Mouse (Mus musculus) heart, embryonic 15.5 days (tissue): Measurements from ENCODE around the gene Dync2li1. TPM values are rescaled to one million over a fixed set of nuclear protein-coding genes. Genes with fewer than 3 reads are reported as not detected.

Experiments
- ATAC-seq: fragments of 200-750 bp; cut with Nextera tagmentation; replicated peaks from 2 replicates; pipeline ENCODE4 v1.8.0; 2017; ENCODE audit warnings: low read depth, moderate TSS enrichment; ENCODE audit not compliant: insufficient number of reproducible peaks, insufficient read depth, low FRiP score
- H3K27ac ChIP-seq: fragments of 300-500 bp; sonication (generic); 2 replicates; pipeline ENCODE4 v1.5.1; 2015; ENCODE audit warnings: mild to moderate bottlenecking, inconsistent platforms
- H3K27me3 ChIP-seq: fragments of 300-500 bp; sonication (generic); 2 replicates; pipeline ENCODE4 v1.6.1; 2015; ENCODE audit warnings: inconsistent platforms
- H3K36me3 ChIP-seq: fragments of 300-500 bp; sonication (generic); 2 replicates; pipeline ENCODE4 v1.6.1; 2015; ENCODE audit warnings: mild to moderate bottlenecking, inconsistent platforms
- H3K4me1 ChIP-seq: fragments of 300-500 bp; sonication (generic); replicated peaks from 2 replicates; pipeline ENCODE4 v1.6.1; 2015; ENCODE audit warnings: inconsistent platforms
- H3K4me2 ChIP-seq: fragments of 300-500 bp; sonication (generic); 2 replicates; pipeline ENCODE4 v1.6.1; 2015; ENCODE audit warnings: inconsistent platforms, mild to moderate bottlenecking, moderate library complexity
- H3K4me3 ChIP-seq: fragments of 300-500 bp; sonication (generic); 2 replicates; pipeline ENCODE4 v1.5.1; 2015; ENCODE audit warnings: mild to moderate bottlenecking, inconsistent platforms
- H3K9ac ChIP-seq: fragments of 300-500 bp; sonication (generic); 2 replicates; pipeline ENCODE4 v1.6.1; 2015; ENCODE audit warnings: mild to moderate bottlenecking, inconsistent platforms
- H3K9me3 ChIP-seq: fragments of 300-500 bp; sonication (generic); replicated peaks from 2 replicates; pipeline ENCODE4 v1.6.1; 2016; ENCODE audit warnings: inconsistent platforms
- WGBS: fragments of 180-500 bp; shearing (Covaris S2); methylation state at CpG from one replicate; pipeline ENCODE4 v1.1.7; 2015; ENCODE audit warnings: mixed read lengths; 5-methylcytosine and 5-hydroxymethylcytosine counted together
- polyA plus RNA-seq: library from polyadenylated mRNA; unstranded; fragments of >200 nt; fragmentation: Nextera tagmentation; extraction: Ambion mirVana; gene quantifications from 2 replicates; pipeline ENCODE4 v1.2.1, GENCODE M21; 2015

The Dync2li1 gene
- polyA plus RNA-seq, 1 experiment from 2014 or later = 12.3 TPM

- peaks cover 18% of the 10 kb centered on the region for H3K27me3 ChIP-seq
- 0 out of 2 replicates have a peak, but pooled peaks cover 3% of the 10 kb centered on the region for H3K4me1 ChIP-seq
- no peak overlapping the region for H3K9ac ChIP-seq
- H3K36me3 ChIP-seq = no peaks in the 10 kb centered on the region
- no peak overlapping the region for H3K4me3 ChIP-seq
- no peaks in the 10 kb centered on the region for H3K9me3 ChIP-seq
- H3K27ac ChIP-seq = no peak overlapping the region
- ATAC-seq = no peak
- no peak overlapping the region for H3K4me2 ChIP-seq
- 78% methylated on average over 11 of the region's 11 CpGs for WGBS
Observed at GRCm38 (mm10) chr17:84688834-84689233, 62.5 kb downstream of the Dync2li1 start.

- no peak for ATAC-seq
- Histone ChIP-seq H3K4me1 (0 out of 2 replicates have a peak, but pooled peaks cover 3% of the 10 kb centered on the region), H3K9me3 (no peaks in the 10 kb centered on the region), H3K9ac (no peak overlapping the region), H3K27ac (no peak overlapping the region), H3K4me3 (no peak overlapping the region), H3K27me3 (peaks cover 20% of the 10 kb centered on the region), H3K36me3 (no peaks in the 10 kb centered on the region), H3K4me2 (no peak overlapping the region)
- 76% methylated on average over 5 of the region's 5 CpGs for WGBS
Observed at GRCm38 (mm10) chr17:84689316-84689715, 63.0 kb downstream of the Dync2li1 start.

- H3K4me1 ChIP-seq = 0 out of 2 replicates have a peak, but pooled peaks cover 3% of the 10 kb centered on the region
- no peak for ATAC-seq
- no peak overlapping the region for H3K9ac ChIP-seq
- H3K4me3 ChIP-seq = no peak overlapping the region
- H3K9me3 ChIP-seq = no peaks in the 10 kb centered on the region
- no peaks in the 10 kb centered on the region for H3K36me3 ChIP-seq
- H3K4me2 ChIP-seq = no peak overlapping the region
- no peak overlapping the region for H3K27ac ChIP-seq
- 71% methylated on average over 5 of the region's 5 CpGs for WGBS
- H3K27me3 ChIP-seq = peaks cover 20% of the 10 kb centered on the region
Observed at GRCm38 (mm10) chr17:84690111-84690510, 63.8 kb downstream of the Dync2li1 start.

- no peak overlapping the region for H3K27ac ChIP-seq
- no peak overlapping the region for H3K4me2 ChIP-seq
- H3K9ac ChIP-seq = no peak overlapping the region
- no peaks in the 10 kb centered on the region for H3K36me3 ChIP-seq
- 0 out of 2 replicates have a peak, but pooled peaks cover 3% of the 10 kb centered on the region for H3K4me1 ChIP-seq
- peaks cover 42% of the 10 kb centered on the region for H3K27me3 ChIP-seq
- H3K9me3 ChIP-seq = no peaks in the 10 kb centered on the region
- WGBS = 75% methylated on average over 2 of the region's 2 CpGs
- ATAC-seq = no peak
- H3K4me3 ChIP-seq = no peak overlapping the region
Observed at GRCm38 (mm10) chr17:84693741-84694140, 67.4 kb downstream of the Dync2li1 start.

- ATAC-seq = no peak
- 67% methylated on average over 6 of the region's 6 CpGs for WGBS
Observed at GRCm38 (mm10) chr17:84696537-84696936, 70.2 kb downstream of the Dync2li1 start.

GRCm38 (mm10) chr17:84698727-84699126 is 72.4 kb downstream of the Dync2li1 start:
- H3K4me1 ChIP-seq = no peaks in the 10 kb centered on the region
- WGBS = 27% methylated on average over 5 of the region's 5 CpGs
- H3K9me3 ChIP-seq = no peaks in the 10 kb centered on the region
- H3K4me3 ChIP-seq = no peak overlapping the region
- no peak overlapping the region for H3K4me2 ChIP-seq
- H3K27ac ChIP-seq = no peak overlapping the region
- no peak overlapping the region for H3K9ac ChIP-seq
- no peak for ATAC-seq
- H3K27me3 ChIP-seq = peaks cover 24% of the 10 kb centered on the region
- H3K36me3 ChIP-seq = no peaks in the 10 kb centered on the region

More at GRCm38 (mm10) chr17:84696537-84696936, 70.2 kb downstream of the Dync2li1 start:
- Histone ChIP-seq H3K27me3 (peaks cover 33% of the 10 kb centered on the region), H3K4me3 (no peak overlapping the region), H3K4me2 (no peak overlapping the region), H3K9me3 (no peaks in the 10 kb centered on the region), H3K4me1 (0 out of 2 replicates have a peak, but pooled peaks cover 3% of the 10 kb centered on the region), H3K9ac (no peak overlapping the region), H3K36me3 (no peaks in the 10 kb centered on the region), H3K27ac (no peak overlapping the region)

Other genes starting within 250 kb of the Dync2li1 start
- gene Thada, start 160.3 kb upstream of the Dync2li1 start, polyA plus RNA-seq = 4.1 and 5.5 TPM in 2 replicates
- 1.8 and 2.8 TPM in 2 replicates for gene Plekhh2, start 114.6 kb upstream of the Dync2li1 start, polyA plus RNA-seq
- gene Abcg8, start 49.8 kb downstream of the Dync2li1 start, polyA plus RNA-seq = not detected in 2 replicates
- gene Abcg5, start 56.5 kb downstream of the Dync2li1 start, polyA plus RNA-seq = 0.19 TPM in 1 of 2 replicates, not detected in the other
- gene Lrpprc, start 164.3 kb downstream of the Dync2li1 start, polyA plus RNA-seq = 58.7 and 61.7 TPM in 2 replicates